In the genomic region with DNA sequence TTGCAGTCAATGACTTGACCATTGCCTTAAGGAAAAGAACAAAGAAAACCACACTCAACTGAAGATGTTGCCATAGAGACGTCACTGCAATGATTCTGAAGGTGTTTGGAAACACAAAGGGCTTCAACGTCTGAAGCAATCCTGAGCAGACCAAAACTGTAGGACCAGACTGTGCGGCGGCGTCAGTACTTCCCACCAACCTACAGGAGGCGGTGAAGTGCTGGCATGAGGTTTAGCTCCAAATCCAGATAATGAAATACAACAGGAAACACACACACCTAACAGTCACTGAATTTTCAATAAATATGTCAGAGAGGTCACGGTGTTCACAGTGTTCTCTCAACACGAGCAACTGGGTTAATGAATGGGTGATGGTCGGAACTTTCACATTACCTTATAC, we compare ENCODE assay signal across 9 mouse cellular contexts. TPM values are rescaled to one million over a fixed set of nuclear protein-coding genes. Genes with fewer than 3 reads are reported as not detected.
DNase-seq lines count a peak whose midpoint lies in the region; ATAC-seq and TF ChIP-seq lines count a peak whose summit lies in the region.
"Had no signal": no experiment of that assay in that cellular context is flagged by ENCODE, and none has a peak within 500 bp of the region (broad histone marks: within the 10 kb centered on the region; RNA-seq: fewer than 3 reads in every experiment).

No protein-coding gene starts in this region.

- no peaks in the 10 kb centered on the region for H3K27me3 ChIP-seq in cerebellum, adult 2 months (ENCODE audit: control insufficient read depth, insufficient read depth, low read length)
- H3K27me3 ChIP-seq: limb, embryonic 15.5 days had no signal

- ATAC-seq in inflammation-experienced regulatory T-cells, adult 6 months = peak; percentile 65

- peak; percentile 48; the same call in 1 of the 2 replicates for TF ChIP-seq CTCF in cerebellum, adult 2 months (IDR thresholded peaks at IDR 0.05; ENCODE audit: borderline replicate concordance, insufficient read depth, low read depth, low read length)

- no peak overlapping the region for H3K4me3 ChIP-seq in cerebellum, adult 2 months (replicated peaks; ENCODE audit: insufficient read depth, low read depth, low read length)
- H3K4me3 ChIP-seq: limb, embryonic 15.5 days had no signal

- no peak overlapping the region for H3K27ac ChIP-seq in cerebellum, adult 2 months (ENCODE audit: insufficient read depth, low read length)
- H3K27ac ChIP-seq: limb, embryonic 15.5 days had no signal

- intact Hi-C loops in left cerebral cortex, postnatal 4 days (cut with DNase I) = loop anchor here (5.0 kb wide), 1 partner anchor 58 kb away; no protein-coding TSS in a partner anchor
- intact Hi-C loops in gastrocnemius, postnatal 14 days (cut with DNase I; ENCODE audit: low total_unique reads) = loop anchor here (10.0 kb wide), 1 partner anchor 156 kb away; no protein-coding TSS in a partner anchor

- 82% methylated on average over 9 of the region's 9 CpGs for WGBS in cerebellum, adult 2 months

- TF ChIP-seq POLR2A in cerebellum, adult 2 months (IDR thresholded peaks at IDR 0.05; ENCODE audit: borderline replicate concordance, insufficient read depth, low read length) = no peak

- no peak for DNase-seq in cerebellum, adult 2 months
- DNase-seq in cerebellum, adult 9-10 months = no peak
- DNase-seq in left cerebral cortex, postnatal 4 days = peak; percentile 41
- no peak for DNase-seq in left cerebral cortex, adult 11 months (ENCODE audit: low spot score)
- DNase-seq in natural killer cell, adult 2 months (ENCODE audit: low spot score in 2 of 2) = peak; percentile 69 to 73
- DNase-seq in ovary, postnatal 36 days (ENCODE audit: low spot score) = no peak
- DNase-seq in gastrocnemius, postnatal 14 days = no peak

- peaks cover 6% of the 10 kb centered on the region for H3K4me1 ChIP-seq in cerebellum, adult 2 months (ENCODE audit: control insufficient read depth, insufficient read depth, low read length)
- H3K4me1 ChIP-seq: limb, embryonic 15.5 days had no signal

RNA-seq across cellular contexts. Expression of gene Unc50, which starts 49.1 kb away (rescaled TPM):
- polyA plus RNA-seq in cerebellum, adult 2 months (2012; rRNA removed) = 96.5 and 105 TPM in 2 replicates
- total RNA-seq in left cerebral cortex, postnatal 4 days (2021) = 10 to 100 TPM; 46.9 to 51.8 TPM
- 10 to 100 TPM; 55.5 to 58.0 (median 57.0) TPM for polyA plus RNA-seq in inflammation-experienced regulatory T-cells, adult 6 months (2017; shearing (Covaris generic))
- total RNA-seq in gastrocnemius, postnatal 14 days (2021) = 10 to 100 TPM; 19.7 to 20.2 TPM

RNA-seq across cellular contexts. Expression of gene Coa5, which starts 49.2 kb away (rescaled TPM):
- 50.3 and 53.0 TPM in 2 replicates for polyA plus RNA-seq in cerebellum, adult 2 months (2012; rRNA removed)
- total RNA-seq in left cerebral cortex, postnatal 4 days (2021) = 10 to 100 TPM; 41.0 to 42.0 TPM
- polyA plus RNA-seq in inflammation-experienced regulatory T-cells, adult 6 months (2017; shearing (Covaris generic)) = 10 to 100 TPM; 56.3 to 64.4 (median 64.3) TPM
- total RNA-seq in gastrocnemius, postnatal 14 days (2021) = 100 to 1,000 TPM; 106 to 107 TPM

Comparison
In these comparisons a context has a peak if more than half of its experiments do, and no peak if none do; other contexts are left out.
1. DNase-seq: peak in left cerebral cortex, postnatal 4 days (single experiment) and natural killer cell, adult 2 months (2 of 2); none in cerebellum, adult 2 months (0 of 2), cerebellum, adult 9-10 months (single experiment), left cerebral cortex, adult 11 months (single experiment), ovary, postnatal 36 days (single experiment) and gastrocnemius, postnatal 14 days (single experiment).